Mouse (Mus musculus): Measurements from ENCODE around the gene 1700029I15Rik. TPM values are rescaled to one million over a fixed set of nuclear protein-coding genes. Genes with fewer than 3 reads are reported as not detected.

Gene 1700029I15Rik
- polyA plus RNA-seq, 1 experiment from 2014 or later = 3.5 TPM

DNA sequence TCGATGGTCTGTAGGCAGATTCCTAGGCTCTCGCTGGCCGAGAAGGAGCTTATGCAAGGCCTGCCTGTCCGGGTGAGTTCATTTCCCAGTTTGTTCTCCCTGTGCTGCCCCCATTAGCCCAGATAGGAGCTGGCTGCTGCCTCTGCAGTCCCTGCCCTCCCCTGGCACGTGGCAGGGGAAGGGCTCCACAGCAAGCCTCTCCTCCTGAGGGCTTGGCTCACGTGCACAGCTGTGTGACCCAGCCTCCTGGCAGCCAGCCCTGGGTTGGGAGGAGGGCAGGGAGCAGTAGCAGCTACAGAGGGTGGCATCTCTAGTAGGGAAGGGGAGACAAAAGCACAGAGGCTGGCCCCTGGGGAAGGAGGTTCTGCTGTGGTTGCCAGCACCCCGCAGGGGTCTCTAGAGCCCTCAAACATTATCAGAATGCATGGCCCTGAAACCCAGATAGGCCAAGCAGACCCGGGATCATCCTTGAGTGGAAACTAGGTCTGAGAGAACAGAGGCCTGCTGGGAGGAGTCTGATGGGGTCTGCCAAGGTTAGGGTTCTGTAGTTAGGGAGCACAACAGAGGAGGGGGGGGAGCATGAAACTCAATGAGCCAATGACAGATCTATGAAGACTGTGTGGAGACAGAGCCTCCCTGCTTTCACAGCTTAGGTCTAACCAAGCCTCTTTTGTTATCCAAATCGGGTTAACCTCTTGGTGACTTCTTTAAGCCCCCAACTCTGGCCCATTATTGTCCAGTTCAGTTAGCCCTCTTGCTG lies 41.5 kb downstream of the 1700029I15Rik start:
- 67% methylated on average over 9 of the region's 9 CpGs for WGBS
- Histone ChIP-seq H3K4me2 (no peak overlapping the region), H3K9me3 (no peaks in the 10 kb centered on the region), H3K4me1 (peaks cover 52% of the 10 kb centered on the region), H3K9ac (no peak overlapping the region), H3K36me3 (peaks cover 61% of the 10 kb centered on the region), H3K27me3 (no peaks in the 10 kb centered on the region), H3K4me3 (no peak overlapping the region), H3K27ac (peak overlapping the region; percentile 94)
- ATAC-seq (ENCODE audit: insufficient number of reproducible peaks, low FRiP score, low TSS enrichment, low read depth) = no peak

DNA sequence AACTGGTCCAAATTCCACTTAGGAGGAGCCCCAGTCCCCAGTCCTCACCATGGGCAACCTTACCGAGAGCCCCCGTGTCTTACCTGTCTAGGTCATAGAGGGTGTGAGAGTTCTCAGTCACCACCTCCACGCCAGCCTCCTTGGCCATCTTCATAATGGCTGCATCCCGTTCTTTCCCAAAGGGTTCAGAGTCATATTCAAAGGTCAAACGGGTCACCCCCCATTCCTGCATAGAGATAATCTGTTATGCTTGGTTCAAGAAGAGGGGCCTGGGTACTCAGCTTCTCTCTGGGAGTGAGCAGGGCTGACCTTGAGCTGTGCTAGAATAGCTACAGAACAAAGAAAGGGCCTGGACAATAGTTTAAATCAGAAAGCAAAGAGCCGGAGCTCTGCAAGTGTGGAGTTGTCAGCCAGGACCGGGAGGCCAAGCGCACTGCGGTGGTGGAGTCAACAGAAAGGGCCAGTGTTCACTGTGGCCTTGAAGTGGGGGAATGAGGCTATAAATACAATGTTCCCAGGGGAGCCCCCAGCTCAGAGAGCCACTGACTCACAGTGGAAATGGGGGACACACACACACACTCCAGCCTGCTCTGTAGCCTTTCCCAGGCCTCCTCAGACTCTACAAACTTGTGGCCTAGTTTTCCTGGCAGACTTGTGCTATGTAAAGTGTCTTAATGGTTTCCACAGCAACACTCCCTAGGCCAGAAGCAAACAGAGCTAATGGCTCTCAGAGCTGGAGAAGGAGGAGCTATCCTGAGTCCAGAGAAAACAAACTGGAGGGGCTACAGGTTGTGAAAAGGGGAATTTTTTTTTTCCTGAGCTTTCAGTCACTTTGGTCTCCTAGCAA lies 42.3 kb downstream of the 1700029I15Rik start:
- Histone ChIP-seq H3K9me3 (no peaks in the 10 kb centered on the region), H3K4me1 (peaks cover 60% of the 10 kb centered on the region), H3K36me3 (peaks cover 53% of the 10 kb centered on the region), H3K4me3 (no peak overlapping the region), H3K27me3 (no peaks in the 10 kb centered on the region), H3K4me2 (0 out of 2 replicates have a peak overlapping the region, but pooled peaks have one; percentile 21), H3K27ac (peak overlapping the region; percentile 94), H3K9ac (no peak overlapping the region)
- peak; percentile 82 for ATAC-seq (ENCODE audit: insufficient number of reproducible peaks, low FRiP score, low TSS enrichment, low read depth)
- WGBS = 69% methylated on average over 9 of the region's 9 CpGs

DNA sequence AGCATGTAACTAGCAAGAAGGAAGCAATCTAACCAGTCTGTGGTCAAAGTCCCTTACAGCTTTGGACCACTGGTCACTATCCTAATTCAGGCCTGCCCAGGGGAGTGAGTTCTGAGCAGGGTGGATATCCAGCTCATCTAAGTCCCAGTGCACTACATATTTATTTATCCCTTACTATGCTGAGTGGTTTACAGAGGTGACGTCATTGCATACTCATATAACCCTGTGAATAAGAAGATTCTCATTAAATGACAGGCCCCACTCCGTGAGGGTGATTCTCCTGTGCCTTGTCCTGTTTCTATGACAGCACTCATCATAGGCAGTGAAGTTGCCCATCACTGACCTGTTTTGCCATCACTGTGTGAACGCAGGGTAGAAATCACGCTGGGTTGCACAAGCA lies 43.0 kb downstream of the 1700029I15Rik start:
- Histone ChIP-seq H3K9me3 (no peaks in the 10 kb centered on the region), H3K27me3 (no peaks in the 10 kb centered on the region), H3K4me3 (no peak overlapping the region), H3K4me2 (0 out of 2 replicates have a peak overlapping the region, but pooled peaks have one; percentile 21), H3K9ac (no peak overlapping the region), H3K36me3 (peaks cover 46% of the 10 kb centered on the region), H3K4me1 (peaks cover 65% of the 10 kb centered on the region), H3K27ac (peak overlapping the region; percentile 94)
- no peak for ATAC-seq (ENCODE audit: insufficient number of reproducible peaks, low FRiP score, low TSS enrichment, low read depth)
- 79% methylated on average over 4 of the region's 4 CpGs for WGBS

DNA sequence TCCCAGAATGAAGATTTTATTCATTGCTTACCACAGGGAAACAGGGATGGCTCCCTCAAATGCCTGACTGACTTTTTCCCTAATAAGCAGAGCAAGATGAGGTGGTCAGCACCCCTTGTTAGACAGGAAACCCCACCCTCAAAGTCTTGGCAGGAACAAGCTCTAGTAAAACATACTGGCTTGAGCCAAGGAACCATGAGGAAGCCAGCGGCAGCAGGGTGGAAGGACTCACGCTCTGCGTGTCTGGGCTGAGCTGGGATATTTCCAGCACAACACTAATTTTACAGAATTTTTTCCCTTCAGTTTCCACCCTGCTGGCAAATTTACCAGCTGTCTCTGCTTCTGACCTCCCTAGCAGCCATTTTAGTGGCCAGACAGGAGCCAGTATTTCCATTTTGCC lies 44.1 kb downstream of the 1700029I15Rik start:
- Histone ChIP-seq H3K4me1 (peaks cover 75% of the 10 kb centered on the region), H3K4me3 (no peak overlapping the region), H3K9me3 (no peaks in the 10 kb centered on the region), H3K27ac (peak overlapping the region; percentile 94), H3K9ac (no peak overlapping the region), H3K36me3 (peaks cover 36% of the 10 kb centered on the region), H3K4me2 (0 out of 2 replicates have a peak overlapping the region, but pooled peaks have one; percentile 12), H3K27me3 (no peaks in the 10 kb centered on the region)
- 22% methylated on average over 3 of the region's 3 CpGs for WGBS
- ATAC-seq (ENCODE audit: insufficient number of reproducible peaks, low FRiP score, low TSS enrichment, low read depth) = peak; percentile 66

DNA sequence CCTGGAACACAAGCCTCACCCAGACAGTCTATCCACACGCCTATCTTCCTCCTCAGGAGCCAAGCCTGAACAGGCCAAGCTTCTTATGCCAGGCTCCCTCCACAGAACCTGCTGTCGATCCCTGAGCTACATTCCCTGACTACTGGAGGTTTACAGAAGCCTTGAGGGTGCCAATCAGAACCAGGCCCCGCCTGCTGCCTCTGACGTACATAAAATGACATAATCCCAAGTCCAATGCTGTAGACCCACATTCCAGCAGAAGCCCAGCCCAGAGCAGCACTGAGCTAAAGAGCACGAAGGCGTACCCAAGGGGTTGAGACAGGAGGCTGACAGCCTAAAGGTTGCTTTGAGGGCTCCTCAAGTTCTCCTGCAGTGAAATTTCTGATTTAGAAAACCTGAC lies 45.5 kb downstream of the 1700029I15Rik start:
- Histone ChIP-seq H3K4me2 (no peak overlapping the region), H3K27me3 (no peaks in the 10 kb centered on the region), H3K36me3 (peaks cover 21% of the 10 kb centered on the region), H3K9me3 (no peaks in the 10 kb centered on the region), H3K4me1 (peaks cover 90% of the 10 kb centered on the region), H3K4me3 (no peak overlapping the region), H3K27ac (peak overlapping the region; percentile 94), H3K9ac (no peak overlapping the region)
- ATAC-seq (ENCODE audit: insufficient number of reproducible peaks, low FRiP score, low TSS enrichment, low read depth) = peak; percentile 49; the same call in 1 of the 2 replicates
- 29% methylated on average over 6 of the region's 6 CpGs for WGBS

DNA sequence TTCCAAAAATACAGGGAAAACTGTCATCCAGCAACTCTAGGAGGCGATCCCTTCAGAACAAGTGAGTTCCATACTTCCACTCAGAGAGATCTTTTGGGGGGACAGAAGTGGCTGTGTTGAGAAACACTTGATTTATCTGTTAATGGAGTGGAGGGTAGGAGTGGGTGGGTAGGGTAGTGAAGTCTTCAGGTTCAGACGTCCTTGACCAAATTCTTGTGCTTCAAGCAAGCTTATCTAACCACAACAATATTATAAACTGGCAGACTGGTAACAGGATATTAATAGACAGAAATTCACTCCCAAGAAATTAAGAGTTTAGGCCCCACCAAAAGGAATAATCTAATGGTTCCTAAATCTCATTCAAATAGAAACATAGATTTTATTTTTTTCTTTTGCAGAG lies 47.8 kb downstream of the 1700029I15Rik start:
- Histone ChIP-seq H3K4me3 (no peak overlapping the region), H3K36me3 (peaks cover 9% of the 10 kb centered on the region; the same call in 1 of the 2 replicates), H3K4me2 (no peak overlapping the region), H3K27me3 (no peaks in the 10 kb centered on the region), H3K9ac (no peak overlapping the region), H3K27ac (no peak overlapping the region), H3K4me1 (peaks cover 82% of the 10 kb centered on the region), H3K9me3 (no peaks in the 10 kb centered on the region)
- WGBS = 71% methylated on average over 2 of the region's 2 CpGs
- no peak for ATAC-seq (ENCODE audit: insufficient number of reproducible peaks, low FRiP score, low TSS enrichment, low read depth)

DNA sequence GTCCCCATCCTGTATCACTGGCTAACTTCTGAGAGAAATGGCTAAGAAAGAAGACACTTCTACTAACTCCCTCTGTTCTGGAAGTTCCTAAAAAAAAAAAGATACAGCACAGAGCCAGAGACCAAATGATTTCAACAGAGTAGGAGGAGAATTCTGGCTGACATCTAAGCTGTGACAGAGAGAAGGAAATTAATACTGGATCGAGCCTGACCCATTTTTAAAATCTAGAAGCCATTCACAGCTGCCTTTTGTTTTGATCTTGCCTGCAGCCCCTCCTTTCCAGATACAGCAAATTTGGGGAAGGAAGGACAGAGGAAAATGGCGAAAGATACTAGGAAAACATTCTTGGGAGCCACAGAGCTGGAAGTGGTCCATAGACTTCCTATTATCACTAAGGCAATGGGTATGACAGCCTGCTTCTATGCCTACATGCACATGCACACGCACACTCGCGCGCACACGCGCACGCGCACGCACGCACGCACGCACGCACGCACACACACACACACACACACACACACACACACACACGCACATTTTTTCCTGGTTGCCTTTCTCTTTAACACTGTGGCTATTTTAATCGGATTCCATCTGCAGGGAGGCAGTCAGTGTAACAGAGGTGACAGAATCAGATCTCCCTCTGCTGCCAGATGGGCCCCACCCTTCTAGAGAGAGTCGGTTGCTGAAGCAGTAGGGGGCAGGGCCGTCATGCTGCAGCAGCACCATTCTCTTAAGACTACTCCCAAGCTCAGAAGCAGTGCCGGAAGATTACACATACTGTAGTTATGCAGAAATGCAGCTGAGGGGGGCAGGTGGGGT lies 48.6 kb downstream of the 1700029I15Rik start:
- 0 out of 2 replicates have a peak, but pooled peaks cover 2% of the 10 kb centered on the region for H3K36me3 ChIP-seq
- 0 out of 2 replicates have a peak overlapping the region, but pooled peaks have one; percentile 7 for H3K9ac ChIP-seq
- peaks cover 74% of the 10 kb centered on the region for H3K4me1 ChIP-seq
- peak overlapping the region; percentile 64 for H3K4me3 ChIP-seq
- peak overlapping the region; percentile 83 for H3K4me2 ChIP-seq
- 63% methylated on average over 21 of the region's 21 CpGs for WGBS
- peak overlapping the region; percentile 79 for H3K27ac ChIP-seq
- no peaks in the 10 kb centered on the region for H3K9me3 ChIP-seq
- no peak for ATAC-seq (ENCODE audit: insufficient number of reproducible peaks, low FRiP score, low TSS enrichment, low read depth)
- H3K27me3 ChIP-seq = no peaks in the 10 kb centered on the region

DNA sequence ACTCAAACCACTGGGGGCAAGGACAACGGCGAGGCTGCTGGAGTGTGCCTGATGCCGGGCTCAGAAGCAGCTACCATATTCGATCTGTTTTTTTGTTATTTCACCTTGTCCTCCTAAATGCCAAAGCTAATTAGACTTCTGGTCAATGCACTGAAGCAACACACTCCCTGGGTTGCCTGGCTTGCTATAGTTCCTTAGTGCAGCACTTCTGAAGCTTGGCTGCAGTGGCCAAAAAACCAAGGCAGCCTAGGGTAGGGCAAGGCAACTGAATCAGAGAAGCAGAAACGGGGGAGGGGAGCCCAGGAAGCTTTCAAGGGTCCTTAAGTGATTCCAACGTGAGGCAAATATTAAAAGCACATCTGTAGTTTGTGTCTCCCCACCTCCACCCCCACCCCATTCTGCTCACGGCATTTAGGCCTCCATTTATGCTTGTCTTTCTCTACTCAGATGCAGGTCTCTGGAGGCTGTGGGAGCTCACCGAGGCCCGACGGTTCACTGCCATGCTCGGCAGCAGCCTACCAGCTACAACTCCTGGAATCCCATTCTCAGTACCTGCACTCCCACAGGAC lies 49.4 kb downstream of the 1700029I15Rik start:
- peak overlapping the region; percentile 79 for H3K27ac ChIP-seq
- no peaks in the 10 kb centered on the region for H3K36me3 ChIP-seq
- H3K4me2 ChIP-seq = peak overlapping the region; percentile 83
- no peaks in the 10 kb centered on the region for H3K27me3 ChIP-seq
- peaks cover 66% of the 10 kb centered on the region for H3K4me1 ChIP-seq
- H3K4me3 ChIP-seq = peak overlapping the region; percentile 64
- H3K9me3 ChIP-seq = no peaks in the 10 kb centered on the region
- 0 out of 2 replicates have a peak overlapping the region, but pooled peaks have one; percentile 7 for H3K9ac ChIP-seq
- no peak for ATAC-seq (ENCODE audit: insufficient number of reproducible peaks, low FRiP score, low TSS enrichment, low read depth)
- 40% methylated on average over 11 of the region's 11 CpGs for WGBS

DNA sequence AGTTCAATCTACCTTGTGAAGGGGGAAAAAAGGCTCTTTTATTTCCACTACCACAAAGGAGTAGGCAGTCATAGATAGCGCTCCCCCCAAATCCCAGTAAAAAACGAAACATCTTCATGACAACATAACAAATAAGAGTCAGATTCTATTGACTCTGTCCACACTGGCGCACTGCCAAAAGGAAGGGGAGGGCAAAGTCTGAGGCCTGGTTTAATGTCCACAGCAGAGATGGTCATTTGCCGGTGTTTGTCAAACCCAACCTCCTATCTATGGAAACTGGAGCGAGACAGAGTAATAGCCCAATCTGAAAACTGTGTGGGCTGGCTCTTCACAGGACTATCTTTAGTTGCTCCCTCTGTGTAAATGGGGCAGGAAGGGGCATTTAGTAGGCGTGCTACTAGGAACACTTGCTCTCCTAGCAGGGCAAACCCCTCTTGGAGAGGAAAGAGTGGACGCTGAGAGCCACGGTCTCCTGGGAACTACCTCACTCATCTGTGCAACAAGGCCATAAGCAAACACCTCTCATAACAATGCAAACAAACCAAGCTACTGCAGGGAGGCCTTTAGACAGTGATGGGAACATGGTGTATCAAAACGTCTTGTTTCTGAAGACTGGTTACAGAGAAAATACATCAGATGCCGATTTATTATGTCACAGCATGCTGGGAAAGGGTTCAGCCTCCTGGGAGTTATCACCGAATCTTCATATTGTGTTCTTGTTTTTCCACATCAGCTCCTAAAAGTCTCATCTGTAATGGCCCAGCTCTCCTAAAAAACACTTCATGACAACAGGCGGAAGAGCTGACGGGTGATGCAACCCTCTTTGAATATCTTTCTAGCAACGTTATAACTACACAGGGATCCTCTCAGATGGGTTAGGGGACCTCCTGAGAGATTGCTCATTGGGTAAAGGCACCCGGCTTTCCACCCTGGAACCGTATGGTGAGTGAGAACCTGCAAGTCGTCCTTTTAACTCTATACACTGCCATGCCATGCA lies 50.3 kb downstream of the 1700029I15Rik start:
- Histone ChIP-seq H3K4me1 (peaks cover 59% of the 10 kb centered on the region), H3K4me3 (peak overlapping the region; percentile 64), H3K9ac (peak overlapping the region; percentile 57), H3K36me3 (no peaks in the 10 kb centered on the region), H3K4me2 (peak overlapping the region; percentile 83), H3K27me3 (no peaks in the 10 kb centered on the region), H3K9me3 (no peaks in the 10 kb centered on the region), H3K27ac (peak overlapping the region; percentile 79)
- no peak for ATAC-seq (ENCODE audit: insufficient number of reproducible peaks, low FRiP score, low TSS enrichment, low read depth)
- WGBS = 48% methylated on average over 17 of the region's 17 CpGs

DNA sequence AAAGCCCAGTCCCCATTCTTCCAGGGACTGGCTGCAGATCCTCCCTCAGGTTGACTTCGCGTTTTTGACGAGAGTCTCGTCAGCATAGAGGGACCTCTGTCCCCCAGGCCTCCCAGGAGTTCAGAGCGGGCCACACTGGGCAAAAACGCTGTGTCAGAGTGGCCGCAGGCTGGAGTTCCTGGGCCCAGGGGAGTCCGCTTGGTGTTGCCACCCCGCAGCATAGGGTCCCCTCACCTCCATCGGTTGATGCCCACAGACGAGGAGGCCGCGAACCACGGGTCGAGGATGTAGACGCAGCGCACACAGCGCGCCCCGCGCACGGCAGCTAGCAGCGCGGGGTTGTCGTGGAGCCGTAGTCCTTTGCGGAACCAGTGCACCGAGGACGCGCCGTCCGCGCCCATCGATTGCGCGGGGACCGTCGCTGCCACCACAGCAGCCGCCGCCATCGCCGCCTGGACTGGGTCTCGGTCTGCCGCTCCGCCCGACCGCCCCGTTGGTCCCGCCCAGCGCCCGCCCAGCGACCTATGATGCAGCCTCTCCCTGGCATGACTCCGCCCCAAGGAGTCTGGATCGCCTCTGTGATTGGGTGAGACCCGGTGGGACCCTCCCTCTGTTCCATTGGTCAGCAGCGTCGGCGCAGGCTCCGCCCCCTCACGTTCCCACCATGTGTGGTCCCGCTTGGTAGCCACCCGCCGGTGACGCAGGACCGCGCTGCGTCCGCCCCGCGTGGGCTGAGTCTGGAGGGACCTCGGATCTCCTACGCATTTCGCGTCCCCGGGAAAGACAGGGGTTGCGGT lies 51.4 kb downstream of the 1700029I15Rik start, which contains the start of gene Cry2:
TSS of gene Cry2 (minus strand) at position 466 of the 797 bp plus-strand sequence.
- H3K9ac ChIP-seq = peak within 1 kb of the TSS; percentile 57
- no peaks in the 10 kb centered on the region for H3K36me3 ChIP-seq
- peaks cover 47% of the 10 kb centered on the region for H3K4me1 ChIP-seq
- H3K4me3 ChIP-seq = peak within 1 kb of the TSS; percentile 64
- H3K27me3 ChIP-seq = no peaks in the 10 kb centered on the region
- 0% methylated on average over 75 of the region's 76 CpGs for WGBS
- no peaks in the 10 kb centered on the region for H3K9me3 ChIP-seq
- peak within 1 kb of the TSS; percentile 83 for H3K4me2 ChIP-seq
- H3K27ac ChIP-seq = peak within 1 kb of the TSS; percentile 79
- ATAC-seq (ENCODE audit: insufficient number of reproducible peaks, low FRiP score, low TSS enrichment, low read depth) = peak; percentile 98
